Mouse (Mus musculus) midbrain, embryonic 14.5 days (tissue): Measurements from ENCODE around the gene Gm5134. TPM values are rescaled to one million over a fixed set of nuclear protein-coding genes. Genes with fewer than 3 reads are reported as not detected.

Experiments
- ATAC-seq: fragments of 200-750 bp; cut with Nextera tagmentation; 2 replicates; pipeline ENCODE4 v1.8.0; 2017; ENCODE audit warnings: moderate number of reproducible peaks, moderate library complexity; ENCODE audit not compliant: low FRiP score, low TSS enrichment
- DNase-seq: peaks from one replicate; pipeline ENCODE4 v3.0.0-alpha.2; 2015
- H3K27ac ChIP-seq: fragments of 300-500 bp; sonication (generic); replicated peaks from 2 replicates; pipeline ENCODE4 v1.5.1; 2014; ENCODE audit warnings: mild to moderate bottlenecking, low read depth, low read length, moderate library complexity
- H3K27me3 ChIP-seq: fragments of 300-500 bp; sonication (generic); 2 replicates; pipeline ENCODE4 v1.6.1; 2014; ENCODE audit warnings: low read length, control low read depth, mixed read lengths; ENCODE audit not compliant: control insufficient read depth, insufficient read depth
- H3K36me3 ChIP-seq: fragments of 300-500 bp; sonication (generic); 2 replicates; pipeline ENCODE4 v1.6.1; 2014; ENCODE audit warnings: low read length, control low read depth; ENCODE audit not compliant: control insufficient read depth, insufficient read depth
- H3K4me1 ChIP-seq: fragments of 300-500 bp; sonication (generic); 2 replicates; pipeline ENCODE4 v1.6.1; 2014; ENCODE audit warnings: mild to moderate bottlenecking, antibody characterized with exemption, low read length, control low read depth; ENCODE audit not compliant: control insufficient read depth, insufficient read depth
- H3K4me2 ChIP-seq: fragments of 300-500 bp; sonication (generic); 2 replicates; pipeline ENCODE4 v1.6.1; 2014; ENCODE audit warnings: mild to moderate bottlenecking, low read length, moderate library complexity
- H3K4me3 ChIP-seq: fragments of 300-500 bp; sonication (generic); replicated peaks from 2 replicates; pipeline ENCODE4 v1.5.1; 2014; ENCODE audit warnings: low read depth, low read length
- H3K9ac ChIP-seq: fragments of 300-500 bp; sonication (generic); replicated peaks from 2 replicates; pipeline ENCODE4 v1.6.1; 2014; ENCODE audit warnings: mild to moderate bottlenecking, low read length, moderate library complexity
- H3K9me3 ChIP-seq: fragments of 300-500 bp; sonication (generic); 2 replicates; pipeline ENCODE4 v1.6.1; 2016; ENCODE audit warnings: low read length, control low read depth, mixed read lengths; ENCODE audit not compliant: control insufficient read depth
- WGBS: fragments of 180-500 bp; shearing (Covaris S2); extraction: QIAGEN DNeasy Blood & Tissue Kit; methylation state at CpG from one replicate; pipeline ENCODE4 v1.1.7; 2014; 5-methylcytosine and 5-hydroxymethylcytosine counted together
- polyA plus RNA-seq: library from polyadenylated mRNA; unstranded; fragments of >200 nt; fragmentation: Nextera tagmentation; extraction: Ambion mirVana; gene quantifications from 2 replicates; pipeline ENCODE4 v1.2.1, GENCODE M21; 2014

The Gm5134 gene
- polyA plus RNA-seq, 1 experiment from 2014 or later, result not detected

GRCm38 (mm10) chr10:75935680-75936541 is 18.4 kb upstream of the Gm5134 start, which contains the start of gene Mmp11:
Mmp11 (minus strand) TSS chr10:75936496.
- Histone ChIP-seq H3K4me3 (peak within 1 kb of the TSS; percentile 50), H3K4me2 (peak within 1 kb of the TSS; percentile 86), H3K9me3 (no peaks in the 10 kb centered on the region), H3K4me1 (peaks cover 31% of the 10 kb centered on the region), H3K27me3 (peaks cover 14% of the 10 kb centered on the region), H3K27ac (no peak within 1 kb of the TSS), H3K9ac (peak within 1 kb of the TSS; percentile 57), H3K36me3 (no peaks in the 10 kb centered on the region)
- ATAC-seq, result peak; percentile 57; the same call in 1 of the 2 replicates
- WGBS, result under 1% methylated on average over 51 of the region's 51 CpGs
- peak; percentile 82 for DNase-seq

GRCm38 (mm10) chr10:75936909-75937667 is 17.2 kb upstream of the Gm5134 start:
- Histone ChIP-seq H3K4me3 (no peak overlapping the region), H3K27me3 (peaks cover 14% of the 10 kb centered on the region), H3K9me3 (no peaks in the 10 kb centered on the region), H3K9ac (no peak overlapping the region), H3K4me2 (no peak overlapping the region), H3K36me3 (no peaks in the 10 kb centered on the region), H3K4me1 (peaks cover 20% of the 10 kb centered on the region), H3K27ac (no peak overlapping the region)
- 36% methylated on average over 18 of the region's 18 CpGs for WGBS
- no peak for DNase-seq
- ATAC-seq, result no peak

- DNase-seq, result no peak
- H3K4me3 ChIP-seq, result no peak overlapping the region
- no peaks in the 10 kb centered on the region for H3K9me3 ChIP-seq
- ATAC-seq, result no peak
- H3K4me2 ChIP-seq, result no peak overlapping the region
- no peaks in the 10 kb centered on the region for H3K36me3 ChIP-seq
- H3K27me3 ChIP-seq, result peaks cover 14% of the 10 kb centered on the region
- 50% methylated on average over 10 of the region's 10 CpGs for WGBS
- peaks cover 14% of the 10 kb centered on the region for H3K4me1 ChIP-seq
- no peak overlapping the region for H3K27ac ChIP-seq
- H3K9ac ChIP-seq, result no peak overlapping the region
Observed at GRCm38 (mm10) chr10:75937851-75938643, 16.3 kb upstream of the Gm5134 start.

- no peak overlapping the region for H3K4me2 ChIP-seq
- ATAC-seq, result no peak
- H3K27ac ChIP-seq, result no peak overlapping the region
- no peak overlapping the region for H3K9ac ChIP-seq
- DNase-seq, result no peak
- peaks cover 14% of the 10 kb centered on the region for H3K4me1 ChIP-seq
- peaks cover 14% of the 10 kb centered on the region for H3K27me3 ChIP-seq
- H3K9me3 ChIP-seq, result no peaks in the 10 kb centered on the region
- H3K36me3 ChIP-seq, result no peaks in the 10 kb centered on the region
- H3K4me3 ChIP-seq, result no peak overlapping the region
- WGBS, result 40% methylated on average over 9 of the region's 9 CpGs
Observed at GRCm38 (mm10) chr10:75939481-75940234, 14.7 kb upstream of the Gm5134 start.

- H3K4me3 ChIP-seq, result no peak within 1 kb of the TSS
- H3K9me3 ChIP-seq, result no peaks in the 10 kb centered on the region
- H3K27me3 ChIP-seq, result peaks cover 8% of the 10 kb centered on the region
- no peaks in the 10 kb centered on the region for H3K36me3 ChIP-seq
- ATAC-seq (no peak), DNase-seq (no peak)
- H3K9ac ChIP-seq, result no peak within 1 kb of the TSS
- H3K27ac ChIP-seq, result no peak within 1 kb of the TSS
- H3K4me2 ChIP-seq, result no peak within 1 kb of the TSS
- peaks cover 8% of the 10 kb centered on the region for H3K4me1 ChIP-seq
- 81% methylated on average over 5 of the region's 5 CpGs for WGBS
Observed at GRCm38 (mm10) chr10:75940520-75940919, 13.8 kb upstream of the Gm5134 start, which contains the start of gene Gm867. Gm867 (minus strand) TSS chr10:75940672.

- Histone ChIP-seq H3K4me1 (peaks cover under 1% of the 10 kb centered on the region; the same call in 1 of the 2 replicates), H3K27me3 (peaks cover 4% of the 10 kb centered on the region), H3K27ac (no peak overlapping the region), H3K9me3 (no peaks in the 10 kb centered on the region), H3K4me2 (no peak overlapping the region), H3K4me3 (no peak overlapping the region), H3K9ac (no peak overlapping the region), H3K36me3 (no peaks in the 10 kb centered on the region)
- DNase-seq, result no peak
- no peak for ATAC-seq
- WGBS, result 62% methylated on average over 9 of the region's 9 CpGs
Observed at GRCm38 (mm10) chr10:75941042-75941824, 13.1 kb upstream of the Gm5134 start.

- Histone ChIP-seq H3K9ac (no peak within 1 kb of the TSS), H3K27ac (no peak within 1 kb of the TSS), H3K4me3 (no peak within 1 kb of the TSS), H3K4me1 (no peaks in the 10 kb centered on the region), H3K9me3 (no peaks in the 10 kb centered on the region), H3K4me2 (no peak within 1 kb of the TSS), H3K27me3 (no peaks in the 10 kb centered on the region; the same call in 1 of the 2 replicates), H3K36me3 (no peaks in the 10 kb centered on the region)
- DNase-seq (no peak), ATAC-seq (no peak)
- WGBS, result 89% methylated on average over 15 of the region's 15 CpGs
Observed at GRCm38 (mm10) chr10:75942736-75943477, 11.4 kb upstream of the Gm5134 start, which contains the start of gene Vpreb3. Vpreb3 (plus strand) TSS chr10:75943057.
